Mouse (Mus musculus) c-Kit-negative CD71-positive TER-119-positive erythroid progenitor cells, embryonic 14.5 days (primary cell): ENCODE measurements around the gene Ush1g.
A peak's percentile ranks its signal among the peaks of the same experiment; 100 is the strongest.

Experiments
- DNase-seq: peaks from one replicate; pipeline ENCODE4 v3.0.0-alpha.2; 2013; ENCODE audit warnings: low read depth, low spot score

Ush1g gene

DNA sequence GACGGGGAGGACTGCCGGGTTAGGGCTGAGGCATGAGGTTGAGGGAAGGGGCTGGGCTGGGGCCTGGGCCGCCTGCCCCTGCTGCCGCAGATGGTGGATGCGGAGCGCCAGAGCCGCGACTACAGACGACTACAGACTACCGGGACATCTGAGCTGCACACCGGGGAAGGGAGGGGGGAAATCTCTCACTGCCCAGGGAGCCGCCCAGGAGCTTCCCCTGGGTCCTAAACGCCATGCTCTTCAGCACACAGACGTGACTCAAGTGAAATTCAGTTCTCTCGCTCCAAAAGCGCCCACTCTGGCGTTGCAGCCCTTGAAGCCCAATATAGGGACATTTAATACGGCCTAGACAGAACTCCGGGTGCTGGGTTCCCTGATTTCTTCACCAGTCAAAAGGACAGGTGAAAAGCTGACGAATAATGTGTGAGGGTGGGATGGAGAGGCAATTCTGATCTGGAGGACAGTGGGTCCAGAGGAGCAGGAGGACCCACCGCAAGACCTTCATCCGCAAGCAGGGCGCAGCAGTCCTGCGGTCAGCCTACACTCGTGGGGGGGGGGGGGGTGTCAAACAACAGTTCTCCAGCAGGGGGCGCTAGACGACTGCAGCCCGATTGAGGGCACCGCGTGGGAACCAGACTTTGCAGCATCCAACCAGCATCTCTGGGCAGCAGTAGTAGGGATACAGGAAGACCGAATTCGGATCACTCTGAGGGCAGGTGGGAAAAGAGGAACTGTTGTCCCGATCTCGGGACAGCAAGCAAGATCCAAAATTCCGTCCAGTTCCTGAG lies at the start of gene Ush1g:
Gene Ush1g (minus strand): TSS at position 136 of the 788 bp plus-strand sequence.
- peak; percentile 13 for DNase-seq

DNA sequence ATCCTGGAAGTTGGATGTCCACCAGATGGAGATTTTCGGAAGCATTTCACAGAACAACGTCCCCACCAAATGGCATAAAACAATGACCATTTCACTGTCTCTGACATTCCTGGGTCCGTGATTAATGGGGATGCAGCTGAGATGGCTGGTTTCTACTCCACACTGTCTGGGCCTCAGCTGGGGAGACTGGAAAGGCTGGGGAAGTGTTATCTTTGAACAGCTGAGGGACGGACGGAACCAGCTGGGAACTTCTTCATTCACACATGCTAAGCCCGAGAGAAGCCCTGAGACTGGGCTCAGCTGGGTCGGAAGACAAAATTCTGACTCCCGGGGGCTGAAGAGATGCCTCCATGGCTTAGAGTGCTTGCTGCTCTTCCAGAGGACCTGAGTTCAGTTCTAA lies 49.5 kb upstream of the Ush1g start:
- DNase-seq: no peak

DNA sequence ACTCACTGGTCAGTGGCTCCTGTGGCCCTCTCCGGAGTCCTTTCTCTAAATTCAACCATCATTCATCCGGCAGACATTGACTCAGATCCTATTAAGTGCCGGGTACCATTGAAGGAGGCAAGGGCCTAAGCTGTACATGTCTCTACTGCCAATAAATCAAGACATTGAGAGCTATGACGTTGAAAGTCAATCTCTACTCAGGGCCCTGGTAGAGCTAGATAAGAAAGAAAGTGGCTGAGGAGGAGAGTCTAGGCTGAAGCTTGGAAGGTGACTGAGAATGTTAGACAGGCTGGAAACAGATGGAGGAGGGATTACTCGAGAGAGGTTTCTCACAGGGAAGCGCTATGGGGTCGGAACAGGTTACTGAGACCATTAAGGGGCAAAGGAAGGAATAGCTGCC lies 48.5 kb upstream of the Ush1g start:
- no peak for DNase-seq

DNA sequence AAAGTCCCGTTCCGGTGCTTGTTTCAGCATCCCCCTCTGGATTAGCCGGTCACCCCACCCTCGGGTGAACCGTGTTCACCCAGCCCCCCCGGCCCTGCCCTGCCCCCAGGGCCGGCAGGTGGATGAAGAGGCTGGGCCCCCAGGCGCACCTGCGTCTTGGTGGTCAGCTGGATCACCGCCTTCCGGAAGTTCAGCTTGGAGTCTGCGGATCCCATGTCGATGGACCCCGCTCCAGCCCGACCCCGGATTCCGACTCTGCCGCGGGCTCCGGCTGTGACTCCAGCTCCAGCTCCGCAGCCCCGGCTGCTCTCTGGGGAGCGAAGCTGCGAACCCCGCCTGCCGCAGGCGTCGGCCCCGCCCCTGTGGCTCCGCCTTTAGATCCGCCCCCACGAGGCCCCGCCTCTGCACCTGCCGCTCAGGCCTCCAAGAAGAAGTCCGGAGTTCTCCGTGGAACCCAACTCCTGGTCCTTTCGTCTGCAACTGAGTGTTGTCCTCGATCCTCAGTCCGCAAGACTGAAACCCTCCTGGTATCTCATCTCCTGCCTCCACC lies 45.6 kb upstream of the Ush1g start, which contains the start of gene Hid1:
Gene Hid1 (minus strand): TSS at position 362 of the 550 bp plus-strand sequence.
- peak; percentile 29 for DNase-seq

DNA sequence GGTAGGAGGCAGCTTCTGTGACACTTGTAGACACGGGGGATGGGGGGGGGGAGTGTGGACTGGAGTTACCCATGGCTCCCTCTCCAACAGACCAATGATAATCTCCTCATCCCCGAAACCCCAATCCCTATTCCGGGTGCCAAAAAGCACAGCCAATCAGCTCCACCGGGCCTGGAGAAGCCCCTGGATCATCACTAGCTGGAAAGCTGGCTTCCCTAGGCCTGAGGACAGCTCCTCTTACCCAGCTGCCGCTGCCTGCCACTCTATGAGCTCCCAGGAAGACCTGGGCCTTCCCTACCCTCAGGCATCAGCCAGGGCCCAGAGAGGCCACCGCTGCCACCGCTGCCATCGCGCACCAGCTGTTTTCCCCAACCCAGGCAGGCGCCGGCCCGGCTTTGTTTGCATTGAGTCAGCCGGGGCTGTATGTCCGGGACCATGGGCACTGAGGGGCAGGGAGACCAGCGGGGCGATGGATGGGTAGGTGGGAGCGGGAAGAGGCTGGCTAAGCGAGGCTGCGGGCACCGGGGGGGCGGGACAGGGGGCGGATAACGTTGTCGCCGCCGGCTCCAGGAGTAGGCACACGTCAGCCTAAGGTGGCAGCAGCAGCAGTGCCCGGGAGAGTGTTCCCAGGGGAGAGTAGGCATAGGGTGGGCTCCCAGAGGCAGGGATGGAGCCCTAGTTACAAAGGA lies 45.0 kb upstream of the Ush1g start:
- DNase-seq: no peak

DNA sequence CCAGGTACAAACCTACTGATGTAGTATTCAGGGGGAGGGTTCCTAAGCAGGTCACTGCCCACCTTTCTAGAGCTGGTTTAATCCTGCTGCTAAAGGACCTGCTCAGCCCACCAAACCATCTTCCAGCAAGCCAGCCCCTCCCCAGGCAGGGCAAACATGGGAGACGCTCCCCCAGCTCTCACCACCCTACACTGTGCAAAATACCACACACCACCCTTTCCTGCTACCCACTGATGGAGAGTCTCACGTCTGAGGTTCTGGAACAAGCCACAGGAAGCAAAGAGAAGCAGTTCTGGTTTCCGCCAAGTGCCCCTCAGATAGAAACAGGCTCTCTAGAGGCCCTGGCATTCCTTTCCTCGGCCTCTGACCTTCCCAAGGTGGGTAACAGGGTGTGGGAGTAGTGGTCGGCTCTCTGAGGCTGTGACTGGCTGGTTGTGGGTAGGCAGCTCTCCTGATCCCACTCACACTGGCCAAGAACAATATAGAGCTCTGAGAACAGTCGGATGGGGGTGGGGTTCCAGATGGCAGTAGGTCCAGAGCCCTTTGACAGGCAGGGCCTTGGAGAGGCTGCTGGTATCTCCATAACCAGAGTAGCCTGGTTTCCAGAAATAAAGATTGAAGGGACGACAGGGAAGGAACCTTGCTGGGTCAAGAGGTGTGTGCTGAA lies 44.3 kb upstream of the Ush1g start:
- DNase-seq: no peak

DNA sequence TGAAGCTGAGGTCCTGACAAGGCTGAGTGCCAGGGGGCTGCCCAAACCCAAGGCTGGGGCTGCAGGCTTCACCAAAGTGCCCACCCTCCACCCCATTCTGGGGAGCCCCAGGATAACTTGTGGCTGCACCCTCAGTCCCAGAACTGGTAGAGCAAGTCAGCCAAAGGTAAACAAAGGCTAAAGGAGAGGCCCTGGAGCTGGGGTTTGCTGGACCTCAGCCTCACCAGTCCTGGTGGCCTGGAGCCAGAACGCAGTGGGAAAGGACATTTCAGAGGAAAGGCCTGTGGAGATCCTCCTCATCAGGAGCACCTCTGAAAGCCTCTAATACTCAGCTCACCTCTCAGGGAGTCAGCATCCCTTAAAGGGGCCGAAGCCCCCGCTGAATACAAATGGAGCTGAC lies 42.3 kb upstream of the Ush1g start:
- no peak for DNase-seq

DNA sequence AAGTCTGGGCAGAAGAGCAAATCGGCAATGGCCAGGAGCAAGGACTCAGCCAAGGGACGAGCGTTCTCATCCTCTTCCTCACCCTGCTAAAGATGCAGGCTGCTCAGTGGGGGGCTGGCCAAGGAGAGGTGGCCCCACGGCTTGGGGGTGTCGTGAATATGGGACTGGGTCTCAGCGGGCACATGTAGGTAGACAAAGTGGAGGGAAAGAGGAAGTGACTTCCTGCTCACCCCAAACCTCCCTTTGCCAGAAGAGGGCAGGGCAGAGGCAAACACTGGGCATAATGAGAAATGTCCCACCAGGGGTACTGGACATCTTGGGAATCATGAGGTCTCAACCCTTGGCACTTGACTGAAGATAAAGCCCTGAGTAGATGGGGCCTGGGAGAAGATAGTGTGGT lies 37.9 kb upstream of the Ush1g start:
- no peak for DNase-seq

DNA sequence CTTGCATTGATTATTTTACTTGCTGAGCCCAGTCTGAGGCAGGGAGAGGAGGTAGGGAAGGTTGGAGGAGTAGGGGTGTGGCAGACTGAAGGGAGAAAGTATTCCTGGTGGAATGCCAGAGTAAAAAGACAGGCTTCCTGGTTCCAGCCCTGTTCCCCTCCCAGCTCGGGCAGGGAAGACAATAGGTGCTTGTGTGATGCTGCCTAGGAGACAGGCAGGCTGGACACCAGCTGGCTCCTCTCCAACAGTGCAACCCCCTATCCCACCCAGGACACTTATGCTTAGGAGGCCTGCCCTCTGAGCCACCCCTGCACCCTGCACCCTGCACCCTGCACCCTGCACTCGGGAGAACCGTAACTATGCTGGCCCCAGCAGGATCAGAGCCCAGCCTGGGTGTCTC lies 37.5 kb upstream of the Ush1g start:
- no peak for DNase-seq

DNA sequence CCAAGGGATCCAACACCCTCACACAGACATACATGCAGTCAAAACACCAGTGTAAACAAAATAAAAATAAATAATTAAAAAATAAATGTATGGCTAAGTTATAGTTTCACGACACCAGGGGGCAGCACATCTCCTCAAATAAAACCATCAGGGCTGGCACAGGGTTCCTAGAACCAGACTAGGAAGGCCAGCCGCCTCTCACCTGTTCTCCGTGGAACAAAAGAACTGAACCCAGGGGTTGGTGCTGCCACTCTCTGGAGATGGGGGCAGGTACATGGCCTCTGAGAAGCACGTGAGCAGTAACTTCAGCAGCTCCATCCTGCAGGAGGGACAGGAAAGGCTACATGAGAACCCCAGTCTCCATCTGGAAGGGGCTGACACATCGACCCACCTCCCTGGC lies 36.6 kb upstream of the Ush1g start:
- peak; percentile 36 for DNase-seq

DNA sequence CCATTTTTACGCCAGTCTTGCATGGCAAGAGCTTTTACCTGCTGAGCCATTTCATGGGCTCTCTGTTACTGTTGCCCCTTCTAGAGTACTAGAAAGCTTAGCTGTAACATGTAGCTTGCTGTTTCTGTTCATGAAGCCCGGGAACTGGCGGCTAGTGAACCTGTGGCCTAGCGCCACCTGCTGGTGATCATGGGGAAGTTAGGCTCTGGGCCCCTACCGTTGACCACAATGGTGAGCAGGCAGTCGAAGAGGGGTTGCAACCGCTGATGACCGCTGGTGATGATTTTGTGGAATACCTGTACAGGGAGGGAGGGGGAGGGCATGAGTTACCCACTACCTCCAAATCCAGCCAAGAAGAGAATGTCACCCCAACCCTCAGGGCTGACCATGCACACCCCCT lies 32.3 kb upstream of the Ush1g start:
- DNase-seq: peak; percentile 56

DNA sequence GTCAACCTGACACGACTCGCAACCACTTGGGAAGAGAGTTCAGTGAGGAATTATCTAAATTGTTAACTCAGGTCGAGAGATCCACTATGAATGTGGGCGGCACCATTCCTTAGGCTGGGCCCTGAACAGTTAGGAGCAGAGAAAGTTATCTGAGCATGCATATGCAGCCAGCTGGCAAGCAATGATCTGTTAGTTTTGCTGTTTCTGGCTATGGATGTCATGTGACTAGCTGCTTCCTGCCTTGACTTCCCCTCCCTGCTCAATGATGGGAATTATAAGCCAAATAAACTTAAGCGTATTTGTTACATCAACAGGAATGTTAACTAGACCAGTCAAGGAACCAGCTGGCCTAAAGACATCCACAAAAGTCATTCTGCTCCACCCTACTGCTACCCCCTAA lies 31.5 kb upstream of the Ush1g start:
- DNase-seq: no peak

DNA sequence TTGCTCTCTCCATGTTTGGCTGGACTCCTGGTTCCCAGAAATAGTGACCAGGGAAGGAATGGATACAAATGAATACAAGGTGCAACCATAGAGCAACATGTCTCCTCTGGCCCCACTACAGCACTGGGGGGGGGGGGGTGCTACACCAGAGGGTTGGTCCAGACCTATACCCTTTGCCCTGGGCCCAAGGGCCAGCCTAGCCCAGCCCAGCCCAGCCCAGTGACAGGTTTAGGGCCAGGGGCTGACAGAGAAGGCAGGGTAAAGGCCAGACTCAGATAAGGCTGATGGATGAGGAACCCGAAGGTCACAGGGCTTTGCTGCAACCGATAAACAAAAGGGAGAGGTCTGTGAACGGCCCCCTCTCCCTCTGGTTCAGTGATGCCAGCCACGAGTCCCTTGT lies 28.1 kb upstream of the Ush1g start:
- no peak for DNase-seq

DNA sequence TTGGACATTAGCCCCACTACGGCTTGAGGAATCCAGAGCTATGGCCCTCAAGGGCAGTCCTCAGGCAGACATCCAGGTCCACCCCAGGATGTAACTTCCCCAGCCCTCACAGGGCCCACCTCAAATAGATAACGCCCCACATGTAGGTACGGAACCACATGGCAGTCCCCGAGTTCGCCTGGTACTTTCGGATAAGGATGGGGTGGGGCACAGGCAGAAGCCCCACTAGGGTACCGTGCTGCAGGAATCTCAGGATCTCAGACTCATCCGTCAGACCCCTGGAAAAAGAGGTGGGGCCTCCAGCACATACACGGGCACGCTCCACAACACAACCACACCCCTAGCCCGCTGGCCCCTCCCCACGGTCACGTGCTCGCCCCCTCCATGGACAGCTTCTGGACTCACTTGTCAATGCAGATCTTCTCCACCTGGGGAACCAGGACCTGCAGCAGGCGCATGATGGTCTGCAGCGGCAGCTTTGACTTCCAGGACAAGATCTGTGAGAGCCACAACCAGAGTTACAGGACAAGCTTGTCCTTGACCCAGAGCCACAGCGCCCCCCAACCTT lies 26.9 kb upstream of the Ush1g start:
- DNase-seq: no peak

DNA sequence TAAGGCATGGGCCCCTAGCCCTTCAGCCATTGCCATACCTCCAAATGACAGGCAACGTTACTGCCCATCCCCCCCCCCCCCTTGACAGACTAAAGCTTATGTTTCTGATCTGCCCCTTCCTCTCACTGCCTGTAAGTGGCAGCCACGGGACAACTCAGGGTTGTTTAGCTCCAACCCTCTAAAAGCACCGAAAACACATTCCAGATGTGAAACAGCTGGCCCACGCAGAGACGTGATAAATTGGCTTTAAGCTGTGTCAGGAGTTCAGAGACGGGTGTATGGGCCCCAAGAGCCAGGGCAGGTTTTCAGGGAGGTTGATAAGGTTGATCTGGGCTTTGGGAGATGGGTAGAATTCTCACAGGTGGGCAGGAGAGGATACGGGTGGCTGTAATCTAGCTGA lies 23.7 kb upstream of the Ush1g start:
- no peak for DNase-seq

DNA sequence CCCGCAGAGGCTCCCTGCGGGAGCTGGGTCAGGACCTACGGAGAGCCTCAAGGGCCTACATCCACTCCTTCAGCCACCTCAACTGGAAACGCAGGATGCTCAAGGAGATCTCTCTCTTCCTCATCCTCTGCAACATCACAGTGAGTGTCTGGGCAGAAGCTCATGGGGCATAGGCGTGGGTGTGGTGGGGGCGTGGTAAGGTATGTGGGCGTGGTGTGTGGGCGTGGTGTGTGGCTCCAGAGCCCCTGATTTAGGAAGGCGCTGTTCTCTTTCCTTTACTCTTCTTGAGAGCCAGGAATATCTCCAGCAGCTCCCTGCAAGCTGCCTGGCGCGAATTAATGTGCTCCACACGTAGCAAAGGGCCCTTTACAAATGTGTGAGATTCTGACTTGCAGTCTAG lies 23.1 kb upstream of the Ush1g start:
- DNase-seq: no peak

DNA sequence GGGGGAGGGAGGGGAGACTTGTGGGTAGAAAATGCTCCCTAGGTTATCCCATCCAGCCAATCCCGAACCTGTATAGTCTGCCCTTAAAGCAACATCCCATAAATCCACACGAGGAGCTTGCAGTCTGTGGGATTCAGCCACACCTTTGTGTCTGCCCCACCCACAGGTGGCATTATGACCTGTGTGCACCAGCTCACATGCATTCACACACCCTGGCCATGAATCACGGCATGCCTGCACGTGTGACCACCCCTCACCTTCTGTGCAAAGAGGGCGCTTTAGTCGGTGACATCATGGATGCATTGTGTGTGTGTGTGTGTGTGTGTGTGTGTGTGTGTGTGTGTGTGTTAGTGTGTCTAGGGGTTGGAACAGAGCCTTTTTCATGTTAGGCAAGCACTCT lies 20.0 kb upstream of the Ush1g start:
- no peak for DNase-seq

DNA sequence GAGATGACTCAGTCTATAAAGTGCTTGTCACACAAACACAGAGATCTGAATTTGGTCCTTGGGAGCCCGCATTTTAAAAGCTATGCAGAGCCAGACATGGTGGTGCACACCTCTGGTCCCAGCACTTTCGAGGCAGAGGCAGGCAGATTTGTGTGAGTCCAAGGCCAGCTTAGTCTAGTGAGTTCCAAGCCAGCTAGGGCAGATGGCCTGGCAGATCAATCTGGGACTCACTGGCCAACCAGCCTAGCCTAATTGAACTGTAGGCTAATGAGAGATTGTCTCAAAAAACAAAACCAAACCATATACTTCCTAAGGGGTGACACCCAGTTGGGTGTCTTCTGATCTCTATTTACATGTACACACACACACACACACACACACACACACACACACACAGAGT lies 19.4 kb upstream of the Ush1g start:
- no peak for DNase-seq

DNA sequence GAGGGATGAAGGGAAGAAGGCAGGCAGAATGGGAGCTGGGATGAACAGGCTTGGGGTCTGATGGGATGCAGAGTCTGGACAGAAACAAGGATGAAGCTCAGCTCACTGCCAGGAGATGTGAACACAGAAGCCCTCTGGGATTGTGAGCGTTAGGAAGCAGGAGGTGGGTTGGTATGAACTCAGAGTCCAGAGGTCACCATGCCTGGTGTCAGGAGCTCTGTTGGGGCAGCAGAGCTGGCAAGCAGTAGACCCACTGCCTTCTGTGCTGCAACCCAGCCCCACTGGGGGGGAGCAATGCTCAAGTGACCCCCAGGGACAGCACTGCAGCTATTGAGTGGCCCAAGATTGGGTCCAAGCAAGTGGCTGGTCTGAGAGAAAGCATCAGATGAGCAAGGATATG lies 16.0 kb upstream of the Ush1g start:
- DNase-seq: no peak

DNA sequence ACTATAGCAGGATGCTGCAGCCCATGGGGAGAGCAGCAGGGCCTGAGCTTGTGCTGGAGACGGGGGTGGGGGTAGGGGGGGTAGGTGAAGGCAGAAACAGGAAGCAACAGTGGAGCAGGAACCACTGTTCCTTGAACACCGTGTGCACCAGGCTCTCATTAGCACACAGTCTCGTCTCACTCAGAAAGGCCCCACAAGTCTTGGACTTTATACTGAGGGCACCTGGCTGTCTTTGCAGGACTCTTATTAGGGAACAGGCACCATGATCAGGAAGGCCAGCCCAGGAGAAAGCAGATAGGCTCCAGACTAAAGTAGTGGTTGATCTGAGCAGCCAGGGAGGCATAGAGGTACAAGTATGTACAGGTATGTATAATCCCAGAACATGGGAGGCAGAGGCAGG lies 15.5 kb upstream of the Ush1g start:
- no peak for DNase-seq

DNA sequence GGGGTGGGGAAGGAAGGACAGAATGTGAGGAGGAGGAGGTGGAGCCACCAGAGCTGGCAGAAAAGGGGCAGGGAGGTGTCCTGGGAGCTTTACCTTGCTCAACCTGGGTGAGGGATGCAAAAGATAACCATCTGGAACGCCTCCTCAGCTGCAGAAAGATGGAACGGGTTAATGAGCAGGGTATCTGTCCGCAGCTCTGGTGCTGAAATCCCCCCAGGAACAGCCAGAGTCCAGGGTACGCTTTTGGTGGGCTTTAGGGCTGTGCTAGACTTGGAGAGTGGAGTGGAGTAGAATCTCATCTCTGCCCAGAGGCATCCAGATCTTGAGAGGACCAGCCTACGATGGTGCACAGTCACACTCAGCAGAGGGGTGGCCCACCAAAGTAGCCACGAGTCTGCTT lies 14.3 kb upstream of the Ush1g start:
- no peak for DNase-seq

DNA sequence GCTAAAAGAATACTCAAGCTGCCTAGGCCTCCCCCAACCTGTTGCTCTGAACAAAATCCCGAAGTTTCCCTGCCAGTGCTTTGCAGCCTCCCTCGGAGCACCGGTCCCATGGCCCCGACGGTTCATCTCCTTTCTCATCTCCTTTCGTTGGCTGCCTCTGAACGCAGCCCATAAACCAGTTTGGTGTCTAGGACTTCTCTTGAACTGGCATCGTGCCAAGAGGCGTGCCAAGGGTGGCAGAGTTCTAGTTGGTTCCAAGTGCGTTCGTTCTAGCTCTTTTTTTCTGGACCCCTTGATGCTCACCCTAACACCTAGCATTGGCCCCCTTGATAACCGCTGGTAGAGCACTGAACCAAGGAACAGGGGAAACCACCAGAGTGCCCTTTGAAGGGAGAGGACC lies 13.4 kb upstream of the Ush1g start:
- DNase-seq: no peak
